In the genomic region with DNA sequence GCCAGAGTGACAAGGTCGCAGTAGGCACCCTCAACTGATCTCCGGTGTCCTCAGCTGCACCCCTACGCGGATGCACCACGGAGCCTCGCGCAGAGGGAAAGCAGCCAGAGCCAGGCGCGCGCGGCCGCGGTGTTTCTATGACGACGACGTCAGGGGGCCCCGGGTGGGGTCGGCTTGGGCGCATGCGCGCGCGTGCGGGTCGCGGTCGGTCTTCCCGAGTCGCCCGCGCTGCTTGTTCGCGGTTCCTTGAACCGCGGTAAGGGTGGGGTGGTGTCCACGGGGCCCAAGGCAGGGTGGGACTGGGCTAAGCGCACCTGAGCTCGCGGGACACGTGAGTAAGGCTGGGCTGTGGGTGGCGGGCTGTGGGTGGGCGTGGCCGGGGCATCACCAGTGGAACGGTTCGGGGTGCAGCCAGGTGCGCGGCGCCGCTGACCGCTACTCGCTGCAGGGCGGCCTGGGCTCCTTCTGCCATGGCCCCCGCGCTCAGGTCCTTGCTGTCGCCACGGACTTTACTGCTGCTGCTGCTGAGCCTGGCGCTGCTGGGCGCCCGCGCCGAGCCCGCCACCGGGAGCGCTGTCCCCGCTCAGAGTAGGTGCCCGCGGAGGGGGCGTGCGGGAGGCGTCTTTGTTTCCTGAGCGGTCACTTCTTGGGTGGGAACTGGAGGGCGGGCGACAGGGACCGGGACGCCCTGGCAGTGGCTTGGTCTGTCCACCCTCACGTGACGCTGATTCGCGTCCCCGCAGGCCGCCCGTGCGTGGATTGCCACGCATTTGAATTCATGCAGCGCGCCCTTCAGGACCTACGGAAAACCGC, we compare ENCODE assay signal across 8 mouse cellular contexts. TPM values are rescaled to one million over a fixed set of nuclear protein-coding genes. Genes with fewer than 3 reads are reported as not detected.
DNase-seq lines count a peak whose midpoint lies in the region; ATAC-seq and TF ChIP-seq lines count a peak whose summit lies in the region.

A gene (plus strand): TSS at position 125 of the 813 bp plus-strand sequence.

- peak within 1 kb of the TSS; percentile 88 for H3K9ac ChIP-seq in embryonic facial prominence, embryonic 11.5 days (replicated peaks; ENCODE audit: low read length)
- H3K9ac ChIP-seq in kidney, embryonic 14.5 days (ENCODE audit: low read depth, low read length): peak within 1 kb of the TSS; percentile 74
- H3K9ac ChIP-seq in limb, embryonic 15.5 days: peak within 1 kb of the TSS; percentile 54
- peak within 1 kb of the TSS; percentile 95 for H3K9ac ChIP-seq in midbrain, postnatal 0 days (replicated peaks; ENCODE audit: low read length, poor library complexity, severe bottlenecking)
- peak within 1 kb of the TSS; percentile 79 for H3K9ac ChIP-seq in stomach, embryonic 16.5 days (ENCODE audit: low read length)

- peak; percentile 81 for ATAC-seq in embryonic facial prominence, embryonic 11.5 days (replicated peaks; ENCODE audit: insufficient number of reproducible peaks, low FRiP score, low TSS enrichment, low read depth)
- ATAC-seq in kidney, embryonic 14.5 days (ENCODE audit: low FRiP score, low TSS enrichment): peak; percentile 88
- peak; percentile 84 for ATAC-seq in limb, embryonic 15.5 days (ENCODE audit: insufficient number of reproducible peaks, low FRiP score, low TSS enrichment, low read depth)
- ATAC-seq in midbrain, postnatal 0 days (ENCODE audit: low FRiP score): peak; percentile 88
- peak; percentile 85 for ATAC-seq in stomach, embryonic 16.5 days (ENCODE audit: insufficient read depth, low FRiP score)

- H3K36me3 ChIP-seq in embryonic facial prominence, embryonic 11.5 days (replicated peaks; ENCODE audit: control insufficient read depth, insufficient read depth, low read depth, low read length): no peaks in the 10 kb centered on the region
- H3K36me3 ChIP-seq in kidney, embryonic 14.5 days (ENCODE audit: control insufficient read depth, insufficient read depth, low read length): no peaks in the 10 kb centered on the region
- 0 out of 2 replicates have a peak, but pooled peaks cover 5% of the 10 kb centered on the region for H3K36me3 ChIP-seq in limb, embryonic 15.5 days
- H3K36me3 ChIP-seq in midbrain, postnatal 0 days (ENCODE audit: insufficient read depth, low read length): peaks cover 4% of the 10 kb centered on the region; the same call in 1 of the 2 replicates
- no peaks in the 10 kb centered on the region for H3K36me3 ChIP-seq in stomach, embryonic 16.5 days (ENCODE audit: control insufficient read depth, insufficient read depth, low read length)

- peak; percentile 73 for TF ChIP-seq CTCF in midbrain, postnatal 0 days (IDR thresholded peaks at IDR 0.05)

- peak; percentile 22 for DNase-seq in gastrocnemius, adult 18-20 months (ENCODE audit: low spot score)
- DNase-seq in gastrocnemius, adult 8-10 months (ENCODE audit: low spot score in 2 of 2): no peak
- peak; percentile 94 for DNase-seq in embryonic facial prominence, embryonic 11.5 days (ENCODE audit: low spot score)
- DNase-seq in heart, adult 8-10 months (ENCODE audit: low spot score): peak; percentile 71
- peak; percentile 94 for DNase-seq in midbrain, postnatal 0 days (ENCODE audit: low spot score)

- peak within 1 kb of the TSS; percentile 70 for H3K27ac ChIP-seq in embryonic facial prominence, embryonic 11.5 days (replicated peaks; ENCODE audit: low read depth, low read length)
- 0 out of 2 replicates have a peak within 1 kb of the TSS, but pooled peaks have one; percentile 43 for H3K27ac ChIP-seq in kidney, embryonic 14.5 days (ENCODE audit: low read depth, low read length)
- peak within 1 kb of the TSS; percentile 57 for H3K27ac ChIP-seq in limb, embryonic 15.5 days
- peak within 1 kb of the TSS; percentile 97 for H3K27ac ChIP-seq in midbrain, postnatal 0 days (ENCODE audit: low read depth, low read length)
- H3K27ac ChIP-seq in stomach, embryonic 16.5 days (ENCODE audit: low read length): 0 out of 2 replicates have a peak within 1 kb of the TSS, but pooled peaks have one; percentile 12

- under 1% methylated on average over 86 of the region's 88 CpGs for WGBS in embryonic facial prominence, embryonic 11.5 days
- under 1% methylated on average over 79 of the region's 88 CpGs for WGBS in kidney, embryonic 14.5 days
- WGBS in limb, embryonic 15.5 days: under 1% methylated on average over 88 of the region's 88 CpGs
- WGBS in midbrain, postnatal 0 days: under 1% methylated on average over 83 of the region's 88 CpGs
- under 1% methylated on average over 87 of the region's 88 CpGs for WGBS in stomach, embryonic 16.5 days

- peak within 1 kb of the TSS; percentile 87 for H3K4me3 ChIP-seq in embryonic facial prominence, embryonic 11.5 days (ENCODE audit: low read depth, low read length)
- peak within 1 kb of the TSS; percentile 91 for H3K4me3 ChIP-seq in kidney, embryonic 14.5 days (ENCODE audit: low read length)
- peak within 1 kb of the TSS; percentile 84 for H3K4me3 ChIP-seq in limb, embryonic 15.5 days
- peak within 1 kb of the TSS; percentile 91 for H3K4me3 ChIP-seq in midbrain, postnatal 0 days (ENCODE audit: low read depth, low read length)
- peak within 1 kb of the TSS; percentile 78 for H3K4me3 ChIP-seq in stomach, embryonic 16.5 days (replicated peaks; ENCODE audit: low read length)

- no peaks in the 10 kb centered on the region for H3K27me3 ChIP-seq in embryonic facial prominence, embryonic 11.5 days (ENCODE audit: control insufficient read depth, insufficient read depth, low read length)
- H3K27me3 ChIP-seq in kidney, embryonic 14.5 days (ENCODE audit: control insufficient read depth, insufficient read depth, low read length): peaks cover 3% of the 10 kb centered on the region; the same call in 1 of the 2 replicates
- H3K27me3 ChIP-seq in limb, embryonic 15.5 days: no peaks in the 10 kb centered on the region
- H3K27me3 ChIP-seq in midbrain, postnatal 0 days (ENCODE audit: insufficient read depth, low read length): no peaks in the 10 kb centered on the region
- H3K27me3 ChIP-seq in stomach, embryonic 16.5 days (ENCODE audit: control insufficient read depth, insufficient read depth, low read length): no peaks in the 10 kb centered on the region

- no peaks in the 10 kb centered on the region; the same call in 1 of the 2 replicates for H3K4me1 ChIP-seq in embryonic facial prominence, embryonic 11.5 days (ENCODE audit: control insufficient read depth, insufficient read depth, low read length)
- 0 out of 2 replicates have a peak, but pooled peaks cover 7% of the 10 kb centered on the region for H3K4me1 ChIP-seq in kidney, embryonic 14.5 days (ENCODE audit: control insufficient read depth, insufficient read depth, low read length)
- H3K4me1 ChIP-seq in limb, embryonic 15.5 days: peaks cover 18% of the 10 kb centered on the region
- peaks cover 17% of the 10 kb centered on the region; the same call in 1 of the 2 replicates for H3K4me1 ChIP-seq in midbrain, postnatal 0 days (ENCODE audit: insufficient read depth, low read length)
- peaks cover 3% of the 10 kb centered on the region; the same call in 1 of the 2 replicates for H3K4me1 ChIP-seq in stomach, embryonic 16.5 days (ENCODE audit: control insufficient read depth, insufficient read depth, low read length)

- H3K9me3 ChIP-seq in embryonic facial prominence, embryonic 11.5 days (replicated peaks; ENCODE audit: control insufficient read depth, low read length): no peaks in the 10 kb centered on the region; the same call in 1 of the 2 replicates
- H3K9me3 ChIP-seq in kidney, embryonic 14.5 days (ENCODE audit: control insufficient read depth, low read length): no peaks in the 10 kb centered on the region
- H3K9me3 ChIP-seq in limb, embryonic 15.5 days: no peaks in the 10 kb centered on the region
- no peaks in the 10 kb centered on the region for H3K9me3 ChIP-seq in midbrain, postnatal 0 days (ENCODE audit: low read length)
- no peaks in the 10 kb centered on the region for H3K9me3 ChIP-seq in stomach, embryonic 16.5 days (replicated peaks; ENCODE audit: control insufficient read depth, low read length)

- H3K4me2 ChIP-seq in embryonic facial prominence, embryonic 11.5 days (ENCODE audit: low read depth, low read length): peak within 1 kb of the TSS; percentile 94
- H3K4me2 ChIP-seq in kidney, embryonic 14.5 days (replicated peaks; ENCODE audit: low read depth, low read length): peak within 1 kb of the TSS; percentile 94
- H3K4me2 ChIP-seq in limb, embryonic 15.5 days: peak within 1 kb of the TSS; percentile 95
- peak within 1 kb of the TSS; percentile 80 for H3K4me2 ChIP-seq in midbrain, postnatal 0 days (ENCODE audit: low read depth, low read length, poor library complexity, severe bottlenecking)
- H3K4me2 ChIP-seq in stomach, embryonic 16.5 days (ENCODE audit: low read depth, low read length): peak within 1 kb of the TSS; percentile 72

RNA-seq across cellular contexts. Expression of the gene that starts here (rescaled TPM):
- total RNA-seq in gastrocnemius, adult 18-20 months (2021): not detected
- total RNA-seq in gastrocnemius, adult 8-10 months (2022): not detected
- 164 and 166 TPM in 2 replicates for polyA plus RNA-seq in embryonic facial prominence, embryonic 11.5 days (2014; fragmentation: Nextera tagmentation; extraction: Ambion mirVana)
- total RNA-seq in heart, adult 8-10 months (2022): 1 to 10 TPM; 3.3 to 6.5 (median 3.9) TPM
- 79.8 and 124 TPM in 2 replicates for polyA plus RNA-seq in kidney, embryonic 14.5 days (2014; fragmentation: Nextera tagmentation; extraction: Ambion mirVana)
- 64.5 and 96.5 TPM in 2 replicates for polyA plus RNA-seq in limb, embryonic 15.5 days (2015; fragmentation: Nextera tagmentation; extraction: Ambion mirVana)
- 635 and 874 TPM in 2 replicates for total RNA-seq in midbrain, postnatal 0 days (2014; rRNA removed)
- polyA plus RNA-seq in midbrain, postnatal 0 days (2015; fragmentation: Nextera tagmentation; extraction: Ambion mirVana): 837 and 845 TPM in 2 replicates
- polyA plus RNA-seq in stomach, embryonic 16.5 days (2015; fragmentation: Nextera tagmentation; extraction: Ambion mirVana): 43.3 and 63.2 TPM in 2 replicates

Comparison
In these comparisons a context has a peak if more than half of its experiments do, and no peak if none do; other contexts are left out.
1. RNA of the gene that starts here (total RNA-seq): 635 to 874 TPM in midbrain, postnatal 0 days; 3.3 to 6.5 TPM in heart, adult 8-10 months, not detected in gastrocnemius, adult 18-20 months and not detected in gastrocnemius, adult 8-10 months; every median in the first group is over 10 times any median in the second.
2. Peak in DNase-seq in gastrocnemius, adult 18-20 months; RNA of the gene not detected or under 1 TPM.
3. DNase-seq: peak in embryonic facial prominence, embryonic 11.5 days (single experiment), heart, adult 8-10 months (single experiment) and midbrain, postnatal 0 days (single experiment); none in gastrocnemius, adult 8-10 months (0 of 2).
4. H3K27ac ChIP-seq: peak in every context shown above with its lines; median percentile 97 in midbrain, postnatal 0 days; 70 in embryonic facial prominence, embryonic 11.5 days; 57 in limb, embryonic 15.5 days; 43 in kidney, embryonic 14.5 days; 12 in stomach, embryonic 16.5 days.
5. Peak in every context shown above with its lines, with median percentiles within 50 percentile points of each other: ATAC-seq, H3K4me2 ChIP-seq, H3K4me3 ChIP-seq and H3K9ac ChIP-seq.